Mouse (Mus musculus) limb, embryonic 15.5 days (tissue): Measurements from ENCODE around the gene Ccn2. TPM values are rescaled to one million over a fixed set of nuclear protein-coding genes. Genes with fewer than 3 reads are reported as not detected.
"Not testable (repeated sequence)": the region's sequence is repeated elsewhere in the genome, so short reads cannot be mapped to it uniquely, and the experiment has no call there.

Source experiments
- ATAC-seq: fragments of 200-750 bp; cut with Nextera tagmentation; 2 replicates; pipeline ENCODE4 v1.8.0; 2017; ENCODE audit warnings: low read depth, moderate TSS enrichment; ENCODE audit not compliant: insufficient number of reproducible peaks, low FRiP score, low TSS enrichment
- H3K27ac ChIP-seq: fragments of 300-500 bp; sonication (generic); 2 replicates; pipeline ENCODE4 v1.5.1; 2015; ENCODE audit warnings: moderate library complexity, mild to moderate bottlenecking, inconsistent platforms
- H3K27me3 ChIP-seq: fragments of 300-500 bp; sonication (generic); 2 replicates; pipeline ENCODE4 v1.6.1; 2015; ENCODE audit warnings: inconsistent platforms
- H3K36me3 ChIP-seq: fragments of 300-500 bp; sonication (generic); 2 replicates; pipeline ENCODE4 v1.6.1; 2015; ENCODE audit warnings: inconsistent platforms
- H3K4me1 ChIP-seq: fragments of 300-500 bp; sonication (generic); 2 replicates; pipeline ENCODE4 v1.6.1; 2015; ENCODE audit warnings: inconsistent platforms
- H3K4me2 ChIP-seq: fragments of 300-500 bp; sonication (generic); 2 replicates; pipeline ENCODE4 v1.6.1; 2015; ENCODE audit warnings: mild to moderate bottlenecking, inconsistent platforms
- H3K4me3 ChIP-seq: fragments of 300-500 bp; sonication (generic); 2 replicates; pipeline ENCODE4 v1.5.1; 2015; ENCODE audit warnings: mild to moderate bottlenecking, inconsistent platforms
- H3K9ac ChIP-seq: fragments of 300-500 bp; sonication (generic); 2 replicates; pipeline ENCODE4 v1.6.1; 2015; ENCODE audit warnings: inconsistent platforms
- H3K9me3 ChIP-seq: fragments of 300-500 bp; sonication (generic); 2 replicates; pipeline ENCODE4 v1.6.1; 2016; ENCODE audit warnings: inconsistent platforms
- WGBS: fragments of 180-500 bp; shearing (Covaris S2); methylation state at CpG from one replicate; pipeline ENCODE4 v1.1.7; 2015; 5-methylcytosine and 5-hydroxymethylcytosine counted together
- polyA plus RNA-seq: library from polyadenylated mRNA; unstranded; fragments of >200 nt; fragmentation: Nextera tagmentation; extraction: Ambion mirVana; gene quantifications from 2 replicates; pipeline ENCODE4 v1.2.1, GENCODE M21; 2015

The Ccn2 gene
- polyA plus RNA-seq, 1 experiment from 2014 or later: 20.8 TPM

DNA sequence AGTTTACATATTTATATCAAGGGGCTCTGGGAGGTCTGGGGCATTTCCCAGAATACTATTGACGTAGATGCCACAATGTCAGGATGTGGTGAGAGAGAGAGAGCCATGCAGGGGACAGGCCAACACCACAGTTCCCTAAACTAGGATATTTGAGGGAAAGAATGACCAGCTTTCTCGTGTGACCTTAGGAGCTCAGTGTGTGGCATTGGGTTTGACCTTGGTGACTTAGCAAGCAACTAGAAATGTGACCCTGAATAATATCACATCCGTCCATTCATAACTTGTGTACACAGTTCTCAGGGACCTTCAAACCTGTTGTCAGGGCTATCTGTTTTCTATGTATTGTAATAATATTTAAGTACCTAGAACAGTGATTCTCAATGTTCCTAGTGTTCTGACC lies 13.9 kb downstream of the Ccn2 start:
- 83% methylated on average over 3 of the region's 3 CpGs for WGBS
- ATAC-seq: no peak
- Histone ChIP-seq H3K9ac (no peak overlapping the region), H3K27me3 (no peaks in the 10 kb centered on the region), H3K36me3 (no peaks in the 10 kb centered on the region), H3K9me3 (no peaks in the 10 kb centered on the region), H3K4me3 (no peak overlapping the region), H3K4me1 (no peaks in the 10 kb centered on the region), H3K27ac (no peak overlapping the region), H3K4me2 (no peak overlapping the region)

DNA sequence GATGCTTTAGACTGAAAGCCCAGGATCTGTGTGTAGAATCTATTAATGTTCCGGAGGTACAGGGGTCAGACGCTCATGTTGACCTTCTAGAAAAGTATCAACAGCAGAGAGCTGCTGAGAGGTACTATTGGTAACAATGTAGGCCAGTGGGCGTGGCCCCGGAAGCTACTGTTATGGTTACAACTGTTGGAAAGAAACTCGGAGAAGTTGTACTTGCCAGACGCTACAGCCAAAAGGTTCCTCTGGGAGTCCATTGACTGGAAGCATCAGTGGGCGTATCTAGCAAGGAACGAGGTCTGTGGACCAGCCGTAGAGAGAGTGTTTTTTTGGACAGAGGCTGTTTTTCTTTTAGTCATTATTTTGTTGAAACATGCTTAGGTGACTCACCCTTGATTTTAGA lies 14.5 kb downstream of the Ccn2 start:
- Histone ChIP-seq H3K4me1 (no peaks in the 10 kb centered on the region), H3K27ac (no peak overlapping the region), H3K9ac (no peak overlapping the region), H3K27me3 (no peaks in the 10 kb centered on the region), H3K36me3 (no peaks in the 10 kb centered on the region), H3K4me2 (no peak overlapping the region), H3K9me3 (no peaks in the 10 kb centered on the region), H3K4me3 (no peak overlapping the region)
- no peak for ATAC-seq
- WGBS: 80% methylated on average over 9 of the region's 9 CpGs

DNA sequence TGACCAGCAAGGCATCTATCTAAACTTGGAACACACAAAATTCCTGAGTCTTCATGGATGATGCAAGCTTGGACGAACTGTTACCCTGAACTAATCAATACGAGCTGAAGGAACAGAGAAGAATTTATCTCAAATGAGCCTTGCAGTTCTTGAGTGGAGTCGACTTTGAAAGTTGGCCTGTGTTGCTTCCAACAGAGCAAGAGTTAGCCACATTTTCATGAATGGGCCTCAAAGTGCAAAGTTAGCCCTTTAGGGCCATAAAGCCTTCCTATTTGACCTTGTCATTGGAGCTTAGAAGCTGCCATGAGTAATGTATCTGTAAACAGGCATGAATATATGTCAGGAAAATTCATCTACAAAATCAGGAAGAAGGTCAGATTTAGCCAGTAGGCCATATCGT lies 19.5 kb downstream of the Ccn2 start:
- ATAC-seq: no peak
- no peaks in the 10 kb centered on the region for H3K4me1 ChIP-seq
- H3K27ac ChIP-seq: no peak overlapping the region
- 86% methylated on average over 4 of the region's 4 CpGs for WGBS
- no peak overlapping the region for H3K4me3 ChIP-seq
- H3K27me3 ChIP-seq: no peaks in the 10 kb centered on the region
- no peaks in the 10 kb centered on the region for H3K36me3 ChIP-seq
- H3K9ac ChIP-seq: no peak overlapping the region
- no peak overlapping the region for H3K4me2 ChIP-seq
- no peaks in the 10 kb centered on the region for H3K9me3 ChIP-seq

DNA sequence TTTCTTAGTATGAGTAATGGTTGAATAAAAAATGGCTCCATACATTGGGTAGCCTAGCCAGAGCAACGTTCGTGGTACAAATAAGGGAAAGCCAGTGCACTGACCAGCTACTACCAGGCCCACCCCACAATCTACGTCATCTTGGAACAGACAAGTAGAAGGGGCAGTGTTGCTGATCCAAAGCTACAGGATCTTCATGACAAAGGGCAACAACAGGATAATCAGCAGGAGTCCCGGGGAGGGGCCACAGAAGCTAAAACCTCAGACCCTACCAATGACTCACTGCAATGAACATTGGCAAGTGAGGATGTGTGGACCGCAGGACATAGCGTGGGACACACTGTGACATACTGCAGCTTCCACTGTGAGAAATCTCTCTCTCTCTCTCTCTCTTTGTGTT lies 20.6 kb downstream of the Ccn2 start:
- Histone ChIP-seq H3K27ac (no peak overlapping the region), H3K9me3 (no peaks in the 10 kb centered on the region), H3K36me3 (no peaks in the 10 kb centered on the region), H3K4me1 (no peaks in the 10 kb centered on the region), H3K4me2 (no peak overlapping the region), H3K9ac (no peak overlapping the region), H3K4me3 (no peak overlapping the region), H3K27me3 (no peaks in the 10 kb centered on the region)
- 92% methylated on average over 6 of the region's 6 CpGs for WGBS
- no peak for ATAC-seq

DNA sequence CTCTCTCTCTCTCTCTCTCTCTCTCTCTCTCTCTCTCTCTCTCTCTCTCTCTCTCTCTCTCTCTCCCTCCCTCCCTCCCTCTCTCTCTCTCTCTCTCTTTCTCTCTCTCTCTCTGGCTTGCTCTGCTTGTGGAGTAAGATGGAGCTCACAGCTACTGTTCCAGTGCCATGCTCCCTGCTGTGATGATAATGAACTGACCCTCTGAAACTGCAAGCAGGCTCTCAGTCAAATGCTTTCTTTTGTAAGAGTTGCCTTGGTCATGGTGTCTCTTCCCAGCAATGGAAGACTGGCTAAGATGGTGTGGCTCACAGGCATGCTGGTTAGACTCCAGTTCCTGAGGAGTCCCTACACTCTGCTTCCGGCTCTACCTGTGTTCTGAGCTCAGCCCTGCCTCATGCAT lies 21.3 kb downstream of the Ccn2 start:
- H3K4me3 ChIP-seq, H3K4me1 ChIP-seq, H3K9me3 ChIP-seq, H3K27me3 ChIP-seq, H3K36me3 ChIP-seq, H3K4me2 ChIP-seq, H3K27ac ChIP-seq, ATAC-seq, H3K9ac ChIP-seq: not testable (repeated sequence)
- WGBS: 94% methylated on average over 1 of the region's 1 CpGs

DNA sequence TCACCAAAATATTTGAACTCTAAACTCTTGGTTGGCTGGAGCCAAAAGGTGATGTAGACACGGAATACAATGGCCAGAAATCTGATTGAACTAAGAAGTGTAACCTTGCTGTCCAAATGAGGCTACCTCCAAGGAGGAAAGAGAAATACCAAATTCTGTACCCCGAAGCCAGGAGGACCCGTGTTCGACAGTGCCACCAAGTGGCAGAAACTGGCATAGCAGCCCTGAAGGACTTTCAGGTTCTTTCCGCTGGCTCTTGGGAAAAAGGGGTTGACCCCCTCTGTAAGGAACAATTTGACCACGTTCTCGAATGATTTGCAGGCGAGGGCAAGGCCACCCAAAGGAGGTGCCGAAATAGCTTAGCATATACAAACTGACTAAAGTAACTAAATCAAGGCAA lies 26.3 kb downstream of the Ccn2 start:
- no peak for ATAC-seq
- WGBS: 27% methylated on average over 9 of the region's 9 CpGs
- Histone ChIP-seq H3K27me3 (no peaks in the 10 kb centered on the region), H3K9me3 (no peaks in the 10 kb centered on the region), H3K4me2 (no peak overlapping the region), H3K9ac (no peak overlapping the region), H3K27ac (peak overlapping the region; percentile 8; the same call in 1 of the 2 replicates), H3K36me3 (no peaks in the 10 kb centered on the region), H3K4me3 (no peak overlapping the region), H3K4me1 (no peaks in the 10 kb centered on the region)

DNA sequence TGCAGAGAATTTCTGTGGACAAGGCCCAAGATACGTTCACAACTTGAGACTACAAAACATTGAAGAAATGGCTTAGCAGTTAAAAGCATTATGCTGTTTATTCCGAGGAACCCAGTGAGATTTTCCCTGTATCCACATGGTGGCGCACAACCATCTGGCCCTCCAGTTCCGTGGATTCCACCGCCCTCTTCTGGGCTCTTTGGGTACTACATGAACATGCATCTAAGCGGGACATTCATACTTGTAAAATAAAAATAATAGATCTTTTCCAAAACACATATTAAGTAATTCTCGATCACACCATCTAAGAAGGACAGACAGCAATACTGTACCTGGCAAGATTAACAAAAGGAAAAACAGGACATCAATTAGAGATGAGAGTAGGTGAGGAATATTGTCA lies 27.3 kb downstream of the Ccn2 start:
- Histone ChIP-seq H3K4me1 (peaks cover 4% of the 10 kb centered on the region; the same call in 1 of the 2 replicates), H3K4me3 (no peak overlapping the region), H3K27ac (no peak overlapping the region), H3K36me3 (no peaks in the 10 kb centered on the region), H3K9me3 (no peaks in the 10 kb centered on the region), H3K9ac (no peak overlapping the region), H3K27me3 (no peaks in the 10 kb centered on the region), H3K4me2 (no peak overlapping the region)
- no peak for ATAC-seq
- 28% methylated on average over 7 of the region's 7 CpGs for WGBS

DNA sequence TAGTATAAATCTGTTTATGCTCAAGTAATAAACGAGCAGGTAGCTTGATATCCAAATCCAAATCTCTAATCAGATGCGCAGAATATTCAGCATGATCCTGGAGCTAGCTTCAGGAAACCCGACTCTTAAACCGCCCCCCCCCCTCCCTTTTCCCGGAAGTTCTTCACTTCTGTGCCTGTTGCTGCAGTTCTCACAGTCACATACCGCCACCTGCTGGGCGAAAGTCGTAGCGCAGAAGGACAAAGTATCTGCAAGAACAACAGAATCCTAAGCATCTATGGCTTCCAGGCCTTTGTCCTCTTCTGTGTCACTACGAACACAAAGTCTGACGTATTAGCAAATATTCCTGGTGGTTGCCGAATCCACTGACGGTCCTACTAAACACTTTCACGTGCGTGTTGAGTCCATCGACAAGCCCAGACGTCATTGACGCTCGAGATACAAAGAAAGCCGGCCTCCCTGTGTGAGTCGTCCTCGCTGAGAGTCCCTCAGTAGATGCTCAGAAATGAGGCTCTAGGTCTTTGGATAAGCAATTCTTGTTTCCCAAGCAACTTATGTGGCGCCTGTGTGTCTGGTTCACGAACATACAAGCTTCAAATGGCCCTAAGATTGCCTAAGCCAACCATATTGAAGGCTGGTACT lies 29.9 kb downstream of the Ccn2 start:
- Histone ChIP-seq H3K9ac (no peak overlapping the region), H3K27me3 (no peaks in the 10 kb centered on the region), H3K4me1 (peaks cover 4% of the 10 kb centered on the region; the same call in 1 of the 2 replicates), H3K36me3 (no peaks in the 10 kb centered on the region), H3K4me3 (no peak overlapping the region), H3K27ac (no peak overlapping the region), H3K4me2 (0 out of 2 replicates have a peak overlapping the region, but pooled peaks have one; percentile 15), H3K9me3 (no peaks in the 10 kb centered on the region)
- WGBS: 42% methylated on average over 24 of the region's 24 CpGs
- ATAC-seq: no peak

DNA sequence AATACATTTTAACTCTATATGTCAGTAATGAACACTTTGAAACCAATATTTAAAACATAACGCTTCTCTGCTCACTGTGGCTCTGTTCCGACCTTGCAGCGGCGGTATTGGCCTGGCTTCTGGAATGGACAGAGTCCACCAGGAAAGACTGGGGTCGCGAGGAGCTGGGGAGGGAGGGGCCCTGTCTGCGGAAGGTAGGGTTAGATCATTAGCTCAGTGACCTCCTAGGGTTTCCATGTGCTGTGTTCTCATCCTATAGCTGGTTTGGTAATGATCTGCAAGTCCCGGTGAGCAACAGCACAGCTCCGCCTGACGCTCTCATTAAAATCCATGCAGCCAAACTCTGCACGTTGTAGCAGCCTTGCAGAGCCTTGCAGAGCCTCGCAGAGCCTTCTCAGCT lies 32.0 kb downstream of the Ccn2 start:
- Histone ChIP-seq H3K9me3 (no peaks in the 10 kb centered on the region), H3K36me3 (no peaks in the 10 kb centered on the region), H3K4me2 (no peak overlapping the region), H3K4me1 (peaks cover 4% of the 10 kb centered on the region; the same call in 1 of the 2 replicates), H3K27me3 (no peaks in the 10 kb centered on the region), H3K9ac (no peak overlapping the region), H3K4me3 (no peak overlapping the region), H3K27ac (no peak overlapping the region)
- ATAC-seq: no peak
- 47% methylated on average over 12 of the region's 12 CpGs for WGBS

DNA sequence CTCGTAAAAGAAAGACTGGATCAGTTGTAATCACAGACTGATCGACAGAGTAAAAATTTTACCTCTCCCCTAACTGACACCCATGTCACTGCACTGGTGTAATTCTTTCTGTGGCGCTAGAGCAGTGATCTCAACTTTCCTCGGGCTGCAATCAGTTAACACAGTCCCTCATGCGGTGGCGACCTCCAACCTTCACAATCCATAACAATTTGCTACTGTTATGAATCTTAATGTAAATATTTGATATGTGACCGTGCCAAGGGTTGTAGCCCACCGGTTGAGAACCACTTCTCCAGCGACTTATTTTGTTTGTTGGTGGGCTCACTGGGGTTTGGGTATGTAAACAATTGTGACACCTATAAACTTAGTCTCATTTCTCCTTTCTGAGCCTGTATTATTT lies 33.2 kb downstream of the Ccn2 start:
- ATAC-seq: no peak
- Histone ChIP-seq H3K36me3 (no peaks in the 10 kb centered on the region), H3K4me2 (no peak overlapping the region), H3K27me3 (no peaks in the 10 kb centered on the region), H3K9me3 (no peaks in the 10 kb centered on the region), H3K4me1 (peaks cover 4% of the 10 kb centered on the region; the same call in 1 of the 2 replicates), H3K4me3 (no peak overlapping the region), H3K9ac (no peak overlapping the region), H3K27ac (no peak overlapping the region)
- WGBS: 62% methylated on average over 9 of the region's 9 CpGs

DNA sequence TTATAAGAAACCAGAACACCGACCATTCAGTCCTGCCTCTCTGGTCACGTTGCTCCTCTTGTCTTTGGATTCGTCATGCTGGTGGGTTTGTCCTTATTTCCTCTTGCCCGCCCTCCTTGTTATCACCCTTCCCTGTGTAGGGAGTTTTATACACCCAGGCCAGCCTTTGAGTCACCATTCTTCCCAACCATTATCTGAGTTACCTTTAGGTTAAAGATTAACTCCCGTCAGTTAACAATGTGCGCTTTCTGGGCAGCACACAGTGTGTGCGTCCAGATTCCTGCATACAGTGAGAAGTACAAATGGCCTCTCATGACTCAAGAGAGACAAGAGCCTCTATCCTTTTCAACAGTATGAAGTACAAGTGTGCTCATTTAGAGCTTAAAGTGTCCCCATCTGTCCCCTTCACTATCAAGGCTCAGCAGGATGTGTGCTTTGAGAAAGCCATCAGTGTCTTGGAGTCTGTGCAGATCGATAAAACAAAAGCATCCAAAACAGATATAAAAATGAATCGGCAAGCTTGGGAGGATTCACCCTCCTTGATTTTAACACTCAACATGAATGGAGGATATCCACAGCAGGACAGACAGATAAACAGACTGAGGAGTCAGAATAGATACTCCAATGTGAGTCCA lies 34.0 kb downstream of the Ccn2 start:
- no peaks in the 10 kb centered on the region for H3K9me3 ChIP-seq
- H3K36me3 ChIP-seq: no peaks in the 10 kb centered on the region
- no peak overlapping the region for H3K4me3 ChIP-seq
- no peak overlapping the region for H3K4me2 ChIP-seq
- H3K4me1 ChIP-seq: peaks cover 4% of the 10 kb centered on the region; the same call in 1 of the 2 replicates
- 82% methylated on average over 9 of the region's 9 CpGs for WGBS
- H3K27me3 ChIP-seq: no peaks in the 10 kb centered on the region
- ATAC-seq: no peak
- H3K9ac ChIP-seq: no peak overlapping the region
- no peak overlapping the region for H3K27ac ChIP-seq

DNA sequence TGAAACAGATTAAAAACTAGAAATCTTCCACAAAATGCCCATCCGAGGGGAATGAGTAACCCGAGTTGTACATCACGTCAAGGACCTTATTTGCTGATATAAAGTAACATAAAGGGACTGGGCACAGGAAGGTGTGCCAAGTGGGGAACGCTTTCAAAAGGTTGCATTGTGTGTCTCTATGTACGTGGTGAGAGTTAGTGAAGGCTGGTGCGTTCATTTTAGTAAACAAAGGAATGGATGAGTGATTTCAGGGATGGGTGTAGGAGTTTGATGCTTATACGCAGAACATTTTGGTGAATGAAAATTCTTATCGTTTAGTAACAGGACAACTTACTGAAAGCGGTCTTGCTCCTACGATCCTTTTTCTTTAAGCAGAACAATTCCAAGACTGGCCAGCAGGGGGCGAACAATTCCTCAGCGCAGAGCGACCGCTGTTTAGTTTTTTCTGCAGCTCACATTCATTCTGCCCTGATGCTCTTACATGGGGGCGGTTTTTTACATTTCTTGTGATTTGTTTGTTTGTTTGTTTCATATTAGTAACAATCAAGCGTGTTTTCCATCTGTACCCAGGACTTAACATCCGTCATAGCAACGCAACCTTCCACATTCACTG lies 35.3 kb downstream of the Ccn2 start:
- Histone ChIP-seq H3K4me2 (no peak overlapping the region), H3K36me3 (no peaks in the 10 kb centered on the region), H3K9me3 (no peaks in the 10 kb centered on the region), H3K27me3 (no peaks in the 10 kb centered on the region), H3K9ac (no peak overlapping the region), H3K4me3 (no peak overlapping the region), H3K4me1 (peaks cover 7% of the 10 kb centered on the region; the same call in 1 of the 2 replicates), H3K27ac (no peak overlapping the region)
- ATAC-seq: no peak
- 23% methylated on average over 18 of the region's 18 CpGs for WGBS
